Mouse (Mus musculus) MEL (cell line): ENCODE measurements around the gene Mfsd1.

Experiments
- CHD2 ChIP-seq: IDR thresholded peaks from 2 replicates; pipeline ENCODE4 v1.6.1; 2011; ENCODE audit warnings: low read length, improper control_type of control experiment
- CTCF ChIP-seq, 3 experiments: IDR thresholded peaks in 2 of 3; conservative IDR thresholded peaks in 1 of 3; 2 replicates each; pipeline ENCODE4 v1.5.1; 2011 to 2012; ENCODE audit warnings: low read length in 3 of 3, low read depth in 2 of 3, mild to moderate bottlenecking in 2 of 3, improper control_type of control experiment in 1 of 3, inconsistent platforms in 1 of 3, mixed read lengths in 1 of 3, moderate library complexity in 1 of 3; ENCODE audit not compliant: control insufficient read depth in 1 of 3, insufficient read depth in 1 of 3, poor library complexity in 1 of 3, severe bottlenecking in 1 of 3
- KAT2A ChIP-seq: conservative IDR thresholded peaks from 2 replicates; pipeline ENCODE4 v1.6.1; 2012; ENCODE audit warnings: low read depth, low read length, improper control_type of control experiment, inconsistent platforms
- MAX ChIP-seq: IDR thresholded peaks from 2 replicates; pipeline ENCODE4 v1.6.1; 2011; ENCODE audit warnings: low read length, improper control_type of control experiment
- MEF2A ChIP-seq: IDR thresholded peaks from 2 replicates; pipeline ENCODE4 v1.6.1; 2014; ENCODE audit warnings: low read depth, mild to moderate bottlenecking, inconsistent platforms, low read length, improper control_type of control experiment; ENCODE audit not compliant: poor library complexity, insufficient replicate concordance, severe bottlenecking; ENCODE audit errors: extremely low read depth
- POLR2A ChIP-seq, 2 experiments: IDR thresholded peaks; 2 replicates each; pipeline ENCODE4 v1.6.1; 2011 to 2012; ENCODE audit warnings: low read length in 2 of 2, mild to moderate bottlenecking in 2 of 2, control low read depth in 1 of 2, improper control_type of control experiment in 1 of 2, low read depth in 1 of 2, moderate library complexity in 1 of 2; ENCODE audit not compliant: control insufficient read depth in 1 of 2, insufficient read depth in 1 of 2, poor library complexity in 1 of 2
- SIN3A ChIP-seq: IDR thresholded peaks from 2 replicates; pipeline ENCODE4 v1.6.1; 2012; ENCODE audit warnings: low read length, improper control_type of control experiment, inconsistent platforms
- TAL1 ChIP-seq: IDR thresholded peaks from 2 replicates; pipeline ENCODE4 v1.6.1; 2012; ENCODE audit warnings: mild to moderate bottlenecking, inconsistent platforms, low read length, moderate library complexity, mixed read lengths
- ZKSCAN1 ChIP-seq: IDR thresholded peaks from 2 replicates; pipeline ENCODE4 v1.6.1; 2012; ENCODE audit warnings: low read depth, mild to moderate bottlenecking, inconsistent platforms, low read length, improper control_type of control experiment, moderate library complexity

DNA sequence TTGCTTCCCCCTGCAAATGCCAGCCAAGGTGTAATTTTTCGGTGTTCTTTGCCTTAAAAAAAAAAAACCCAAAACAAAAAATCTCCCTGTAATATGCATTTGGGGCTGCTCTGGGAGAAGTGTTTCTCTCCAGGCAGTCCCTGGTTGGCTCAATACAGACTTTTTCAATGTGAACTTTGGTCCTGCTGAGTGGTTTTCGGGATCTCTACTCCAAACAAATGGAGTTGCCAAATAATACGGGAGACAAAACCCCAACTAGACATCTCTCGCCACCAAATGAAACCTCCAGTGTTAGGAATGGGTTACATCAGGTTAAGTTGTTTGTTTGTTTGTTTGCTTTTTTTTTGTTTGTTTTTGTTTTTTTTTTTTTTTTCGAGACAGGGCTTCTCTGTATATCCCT is 27.3 kb upstream of the Mfsd1 start:
- TF ChIP-seq KAT2A (no peak), POLR2A (IDR thresholded peaks at IDR 0.05; ENCODE audit: control insufficient read depth in 1 of 2, insufficient read depth in 1 of 2, low read depth in 1 of 2, low read length in 2 of 2, poor library complexity in 1 of 2) (no peak), CTCF (IDR thresholded peaks at IDR 0.05 in 2 of 3, conservative IDR thresholded peaks at IDR 0.05 in 1 of 3; ENCODE audit: control insufficient read depth in 1 of 3, insufficient read depth in 1 of 3, low read depth in 2 of 3, low read length in 3 of 3, poor library complexity in 1 of 3, severe bottlenecking in 1 of 3) (no peak), CHD2 (no peak), ZKSCAN1 (no peak), SIN3A (no peak), MAX (no peak), MEF2A (no peak), TAL1 (no peak)
